Mouse (Mus musculus): ENCODE measurements around the gene Vegfa.
"Not testable (repeated sequence)": the region's sequence is repeated elsewhere in the genome, so short reads cannot be mapped to it uniquely, and the experiment has no call there.

Vegfa gene

GRCm38 (mm10) chr17:45986915-45987314 lies 45.3 kb downstream of the Vegfa start:
- DNase-seq, result no peak

GRCm38 (mm10) chr17:45986374-45986773 lies 45.8 kb downstream of the Vegfa start:
- no peak for DNase-seq

DNA sequence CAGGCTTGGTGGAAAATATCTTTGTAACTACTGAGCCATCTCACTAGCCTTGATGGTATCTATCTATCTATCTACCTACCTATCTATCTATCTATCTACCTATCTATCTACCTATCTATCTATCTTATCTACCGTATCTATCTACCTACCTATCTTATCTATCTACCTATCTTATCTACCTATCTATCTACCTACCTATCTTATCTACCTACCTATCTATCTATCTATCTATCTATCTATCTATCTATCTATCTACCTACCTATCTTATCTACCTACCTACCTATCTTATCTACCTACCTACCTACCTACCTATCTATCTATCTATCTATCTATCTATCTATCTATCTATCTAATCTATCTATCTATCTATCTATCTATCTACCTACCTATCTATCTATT lies 49.0 kb downstream of the Vegfa start:
- DNase-seq, result not testable (repeated sequence)

- DNase-seq, result no peak
Observed at GRCm38 (mm10) chr17:45981841-45982240, 50.3 kb downstream of the Vegfa start.

DNA sequence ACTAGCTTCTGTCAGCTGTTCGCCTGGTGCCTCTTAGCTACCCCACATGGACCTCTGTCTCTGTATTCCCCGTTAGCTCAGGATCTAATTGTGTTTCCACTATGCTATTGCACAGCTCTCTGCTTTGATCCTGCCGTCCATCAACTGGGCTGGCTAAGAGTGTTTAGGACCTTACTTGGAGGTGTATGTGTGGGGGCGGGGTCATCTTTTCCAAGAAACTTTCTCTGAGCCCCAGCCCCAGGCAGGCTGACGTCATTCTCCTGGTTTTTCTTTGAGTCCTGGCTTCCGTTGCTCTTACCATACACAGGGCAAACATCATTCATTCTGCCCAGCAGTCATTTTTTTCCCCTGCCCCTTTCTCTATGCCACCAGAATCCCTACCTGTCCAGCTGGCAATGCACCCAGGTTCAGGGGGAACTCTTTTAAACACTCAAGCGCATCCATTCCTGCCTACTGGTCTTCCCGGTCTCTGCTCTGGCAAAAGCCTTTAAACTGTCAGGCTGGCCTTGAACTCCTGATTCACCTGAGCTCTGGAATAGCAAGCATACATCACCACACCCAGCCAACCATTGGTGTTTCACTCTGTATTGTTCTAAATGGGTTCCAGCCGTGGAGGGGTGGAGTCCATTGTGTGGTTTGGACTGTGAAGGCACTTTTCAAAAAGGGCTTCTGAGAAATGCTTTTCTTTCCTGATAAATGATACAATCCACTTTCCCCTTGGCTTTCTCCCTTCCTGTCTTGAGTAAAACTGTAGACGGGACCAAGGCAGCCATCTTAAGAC lies 53.0 kb downstream of the Vegfa start:
- DNase-seq, result no peak

DNA sequence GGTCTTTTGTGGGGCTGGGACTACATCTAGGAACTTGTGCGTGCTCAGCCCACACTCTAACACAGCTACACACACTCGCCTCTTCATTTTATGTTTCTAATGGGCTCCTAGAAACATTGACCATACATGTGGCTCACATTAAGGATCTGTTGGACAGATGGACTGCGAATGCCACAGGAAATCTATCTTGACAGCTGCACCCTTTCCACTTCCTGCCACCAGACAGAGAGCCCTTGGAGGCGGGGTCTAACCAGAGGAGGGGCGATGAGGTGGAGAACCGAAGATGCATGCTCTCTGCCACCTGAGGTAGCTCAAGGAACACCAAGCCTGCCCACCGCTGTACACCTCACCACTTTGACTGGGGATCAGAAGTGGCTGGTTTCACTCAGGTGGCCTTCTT lies 57.7 kb downstream of the Vegfa start:
- DNase-seq, result peak; percentile 54 to 77

- peak; percentile 48 to 81 for DNase-seq
Observed at GRCm38 (mm10) chr17:45973214-45973613, 59.0 kb downstream of the Vegfa start.

- no peak for DNase-seq
Observed at GRCm38 (mm10) chr17:45972405-45972804, 59.8 kb downstream of the Vegfa start.

- DNase-seq, result no peak
Observed at GRCm38 (mm10) chr17:45971800-45972199, 60.4 kb downstream of the Vegfa start.

- DNase-seq, result peak; percentile 70 to 90
Observed at GRCm38 (mm10) chr17:45970741-45971550, 61.2 kb downstream of the Vegfa start.

DNA sequence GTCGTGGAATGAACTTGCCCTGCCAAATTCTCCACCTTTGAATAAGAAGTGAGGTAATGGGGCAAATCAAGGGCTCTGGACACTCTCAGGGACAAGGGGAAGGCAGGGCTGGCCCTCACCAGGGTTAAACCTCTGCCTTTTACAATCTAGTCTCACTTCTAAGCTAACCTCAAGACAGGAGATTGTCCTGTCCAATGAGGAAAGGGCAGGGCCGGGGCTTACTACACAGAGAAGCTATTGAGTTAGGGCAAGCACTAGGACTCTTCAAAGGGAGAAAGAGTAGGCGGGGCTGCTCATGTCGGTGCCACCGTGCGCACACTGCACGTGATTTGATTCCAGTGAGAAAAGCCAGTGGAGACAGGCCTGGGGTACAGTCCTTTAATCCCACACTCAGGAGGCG lies 62.6 kb downstream of the Vegfa start:
- peak; percentile 41 to 71 for DNase-seq

- no peak for DNase-seq
Observed at GRCm38 (mm10) chr17:45968341-45968740, 63.8 kb downstream of the Vegfa start.
